Mouse (Mus musculus) thymus, adult 2 months (tissue): Measurements from ENCODE around the gene Olfr1509. TPM values are rescaled to one million over a fixed set of nuclear protein-coding genes. Genes with fewer than 3 reads are reported as not detected.
"Not testable (repeated sequence)": the region's sequence is repeated elsewhere in the genome, so short reads cannot be mapped to it uniquely, and the experiment has no call there.

ENCODE experiments used
- DNase-seq: peaks from one replicate; pipeline ENCODE4 v3.0.0; 2021
- H3K27ac ChIP-seq: fragments of 200-500 bp; 2 replicates; pipeline ENCODE4 v1.5.1; 2012; ENCODE audit warnings: low read length, control low read depth; ENCODE audit not compliant: control insufficient read depth, insufficient read depth
- H3K27me3 ChIP-seq: fragments of 200-500 bp; 2 replicates; pipeline ENCODE4 v1.6.1; 2012; ENCODE audit warnings: mild to moderate bottlenecking, low read length, moderate library complexity, mixed read lengths; ENCODE audit not compliant: control insufficient read depth, insufficient read depth
- H3K36me3 ChIP-seq: fragments of 200-500 bp; 2 replicates; pipeline ENCODE4 v1.6.1; 2012; ENCODE audit warnings: mild to moderate bottlenecking, low read length, moderate library complexity; ENCODE audit not compliant: control insufficient read depth, insufficient read depth
- H3K4me1 ChIP-seq: fragments of 200-500 bp; replicated peaks from 2 replicates; pipeline ENCODE4 v1.6.1; 2012; ENCODE audit warnings: low read length; ENCODE audit not compliant: control insufficient read depth, insufficient read depth
- H3K4me3 ChIP-seq: fragments of 200-500 bp; 2 replicates; pipeline ENCODE4 v1.5.1; 2012; ENCODE audit warnings: mild to moderate bottlenecking, low read length, control low read depth, moderate library complexity; ENCODE audit not compliant: control insufficient read depth, insufficient read depth
- CTCF ChIP-seq: fragments of 200-500 bp; IDR thresholded peaks from 2 replicates; pipeline ENCODE4 v1.5.1; 2012; ENCODE audit warnings: mild to moderate bottlenecking, control low read depth, low read length, moderate library complexity, borderline replicate concordance; ENCODE audit not compliant: control insufficient read depth, poor library complexity, insufficient read depth; ENCODE audit errors: extremely low read depth
- POLR2A ChIP-seq: fragments of 200-500 bp; IDR thresholded peaks from 2 replicates; pipeline ENCODE4 v1.6.1; 2012; ENCODE audit warnings: mild to moderate bottlenecking, low read length, control low read depth, moderate library complexity; ENCODE audit not compliant: control insufficient read depth, poor library complexity, insufficient read depth; ENCODE audit errors: extremely low read depth
- WGBS: fragments of 180-500 bp; shearing (Covaris S2); methylation state at CpG from one replicate; pipeline ENCODE4 v1.1.7; 2018; 5-methylcytosine and 5-hydroxymethylcytosine counted together
- polyA plus RNA-seq: library from polyadenylated mRNA; depleted of rRNA; stranded (reverse); fragments of >200 nt; gene quantifications from 2 replicates; pipeline ENCODE4 v1.2.3, GENCODE M21; 2012; rRNA removed

Gene Olfr1509
- polyA plus RNA-seq = not detected in 2 replicates

- no peaks in the 10 kb centered on the region for H3K4me1 ChIP-seq
- no peak for DNase-seq
- no peaks in the 10 kb centered on the region for H3K27me3 ChIP-seq
- no peak within 1 kb of the TSS for H3K4me3 ChIP-seq
- no peak within 1 kb of the TSS for H3K27ac ChIP-seq
- TF ChIP-seq POLR2A (no peak), CTCF (no peak)
- no peaks in the 10 kb centered on the region for H3K36me3 ChIP-seq
Measured at GRCm38 (mm10) chr14:52442690-52443089, at the start of gene Olfr1509. Gene Olfr1509 (plus strand): TSS chr14:52442990.

GRCm38 (mm10) chr14:52397279-52397678 lies 45.5 kb upstream of the Olfr1509 start, which contains the start of gene Olfr1511:
Gene Olfr1511 (minus strand): TSS chr14:52397379.
- DNase-seq = no peak
- TF ChIP-seq POLR2A = no peak
- no peak for TF ChIP-seq CTCF
- Histone ChIP-seq H3K27ac (no peak within 1 kb of the TSS), H3K27me3 (no peaks in the 10 kb centered on the region), H3K36me3 (no peaks in the 10 kb centered on the region), H3K4me3 (no peak within 1 kb of the TSS), H3K4me1 (no peaks in the 10 kb centered on the region)
- 87% methylated on average over 4 of the region's 4 CpGs for WGBS

- not testable (repeated sequence) for H3K27ac ChIP-seq, H3K4me1 ChIP-seq, H3K27me3 ChIP-seq, H3K36me3 ChIP-seq, H3K4me3 ChIP-seq, DNase-seq
- WGBS = 56% methylated on average over 8 of the region's 10 CpGs
Measured at GRCm38 (mm10) chr14:52410142-52410919, 32.5 kb upstream of the Olfr1509 start.

- Histone ChIP-seq H3K36me3 (no peaks in the 10 kb centered on the region), H3K4me3 (no peak within 1 kb of the TSS), H3K4me1 (peaks cover 8% of the 10 kb centered on the region), H3K27ac (no peak within 1 kb of the TSS), H3K27me3 (no peaks in the 10 kb centered on the region)
- DNase-seq = no peak
- no peak for TF ChIP-seq POLR2A
- no peak for TF ChIP-seq CTCF
- 97% methylated on average over 3 of the region's 3 CpGs for WGBS
Measured at GRCm38 (mm10) chr14:52414273-52414672, 28.5 kb upstream of the Olfr1509 start, which contains the start of gene Olfr1510. Gene Olfr1510 (minus strand): TSS chr14:52414373.

- WGBS = 9% methylated on average over 1 of the region's 1 CpGs
- no peak overlapping the region for H3K27ac ChIP-seq
- no peak overlapping the region for H3K4me3 ChIP-seq
- peak; percentile 82 for DNase-seq
- no peaks in the 10 kb centered on the region for H3K27me3 ChIP-seq
- H3K36me3 ChIP-seq = no peaks in the 10 kb centered on the region
- TF ChIP-seq POLR2A (no peak), CTCF (no peak)
- H3K4me1 ChIP-seq = peaks cover 11% of the 10 kb centered on the region
Measured at GRCm38 (mm10) chr14:52427686-52428085, 15.1 kb upstream of the Olfr1509 start.

GRCm38 (mm10) chr14:52451138-52451537 lies 8.3 kb downstream of the Olfr1509 start:
- Histone ChIP-seq H3K27ac (peak overlapping the region; percentile 19; the same call in 1 of the 2 replicates), H3K27me3 (no peaks in the 10 kb centered on the region), H3K4me1 (peaks cover 11% of the 10 kb centered on the region), H3K4me3 (no peak overlapping the region), H3K36me3 (no peaks in the 10 kb centered on the region)
- TF ChIP-seq POLR2A = no peak
- peak; percentile 25 for DNase-seq
- WGBS = 4% methylated on average over 8 of the region's 8 CpGs

GRCm38 (mm10) chr14:52461928-52462327 lies 19.1 kb downstream of the Olfr1509 start:
- H3K4me3 ChIP-seq = no peak overlapping the region
- H3K27me3 ChIP-seq = no peaks in the 10 kb centered on the region
- H3K36me3 ChIP-seq = no peaks in the 10 kb centered on the region
- TF ChIP-seq CTCF (no peak), POLR2A (no peak)
- DNase-seq = no peak
- no peaks in the 10 kb centered on the region for H3K4me1 ChIP-seq
- H3K27ac ChIP-seq = no peak overlapping the region
